Mouse (Mus musculus) testis, postnatal 14 days (tissue): Measurements from ENCODE around the gene Phactr4.

Experiments used
- DNase-seq: peaks from one replicate; pipeline ENCODE4 v3.0.0; 2021; ENCODE audit warnings: low spot score

Gene Phactr4

GRCm38 (mm10) chr4:132329835-132330354 is 92.4 kb downstream of the Phactr4 start:
- no peak for DNase-seq

- peak; percentile 92 for DNase-seq
Observed at GRCm38 (mm10) chr4:132329115-132329834, 93.0 kb downstream of the Phactr4 start, which contains the start of gene Trnau1ap. Gene Trnau1ap (minus strand): TSS chr4:132329538.

- DNase-seq = no peak
Observed at GRCm38 (mm10) chr4:132328391-132328982, 93.8 kb downstream of the Phactr4 start.

- DNase-seq = no peak
Observed at GRCm38 (mm10) chr4:132326481-132326880, 95.8 kb downstream of the Phactr4 start.

- DNase-seq = no peak
Observed at GRCm38 (mm10) chr4:132315711-132316110, 106.6 kb downstream of the Phactr4 start.

GRCm38 (mm10) chr4:132312627-132313026 is 109.7 kb downstream of the Phactr4 start:
- no peak for DNase-seq

- DNase-seq = no peak
Observed at GRCm38 (mm10) chr4:132311801-132312200, 110.5 kb downstream of the Phactr4 start.

- DNase-seq = no peak
Observed at GRCm38 (mm10) chr4:132311209-132311608, 111.1 kb downstream of the Phactr4 start.

- no peak for DNase-seq
Observed at GRCm38 (mm10) chr4:132309849-132310472, 112.3 kb downstream of the Phactr4 start.

- DNase-seq = no peak
Observed at GRCm38 (mm10) chr4:132309140-132309848, 113.0 kb downstream of the Phactr4 start.

- peak; percentile 92 for DNase-seq
Observed at GRCm38 (mm10) chr4:132308437-132309139, 113.7 kb downstream of the Phactr4 start.

- DNase-seq = no peak
Observed at GRCm38 (mm10) chr4:132306004-132306403, 116.3 kb downstream of the Phactr4 start.
